Mouse (Mus musculus): Measurements from ENCODE around the gene Pitpnc1. TPM values are rescaled to one million over a fixed set of nuclear protein-coding genes. Genes with fewer than 3 reads are reported as not detected.

The Pitpnc1 gene
- total and polyA plus RNA-seq, 3 experiments, result 2.4 to 5.4 (median 3.6) TPM

DNA sequence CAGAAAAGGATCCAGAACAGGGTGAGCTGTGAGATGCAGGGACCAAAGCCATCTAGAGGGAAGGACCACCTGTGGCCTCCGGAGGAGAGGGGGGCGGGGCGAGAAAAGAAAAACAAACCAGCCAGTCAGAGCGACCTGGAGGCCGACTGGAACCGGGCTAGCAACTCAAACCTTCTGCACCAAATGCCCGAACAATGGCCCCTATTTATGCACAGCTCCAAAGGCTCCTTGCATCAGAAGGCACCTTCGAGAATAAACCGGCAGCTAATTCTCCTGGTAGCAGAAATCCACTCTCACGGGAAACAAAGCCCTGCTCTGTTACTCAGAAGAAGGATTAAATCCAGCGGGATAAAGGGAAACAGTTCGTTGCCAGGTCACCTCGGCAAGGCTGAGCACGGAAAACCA lies 57.2 kb downstream of the Pitpnc1 start:
- dilution Hi-C loops (cut with MboI; ENCODE audit: extremely low pct_ligation_motif_present, extremely low pct_unique_long_range_greater_than_20kb, low sequenced_read_pairs) (no loop called here), in situ Hi-C loops (cut with MboI; ENCODE audit: low pct_ligation_motif_present, low pct_unique_long_range_greater_than_20kb, low sequenced_read_pairs) (no loop called here)
- Histone ChIP-seq H3K9me3 (replicated peaks; ENCODE audit: low read length) (no peaks in the 10 kb centered on the region), H3K27me3 (replicated peaks) (no peaks in the 10 kb centered on the region), H3K27ac (ENCODE audit: insufficient read depth, low read depth) (no peak overlapping the region), H3K36me3 (replicated peaks in 1 of 2; ENCODE audit: control insufficient read depth in 1 of 2, insufficient read depth in 1 of 2, low read length in 1 of 2) (no peaks in the 10 kb centered on the region), H3K4me1 (ENCODE audit: control insufficient read depth in 1 of 2, insufficient read depth in 2 of 2) (peaks cover 0 to 8% of the 10 kb centered on the region in 2 experiments; a peak in 1 of 4 replicates), H3K4me3 (replicated peaks in 1 of 3; ENCODE audit: low read depth in 2 of 3, low read length in 2 of 3, poor library complexity in 1 of 3) (no peak overlapping the region), H3K4me2 (ENCODE audit: insufficient read depth, low read depth, poor library complexity, severe bottlenecking) (no peak overlapping the region), H3K79me2 (replicated peaks; ENCODE audit: control insufficient read depth, extremely low read depth, insufficient read depth, poor library complexity, severe bottlenecking) (no peaks in the 10 kb centered on the region), H3K9ac (ENCODE audit: insufficient read depth, low read depth) (no peak overlapping the region)
- no peak for DNase-seq (ENCODE audit: extremely low read depth)
- TF ChIP-seq ZC3H11A (IDR thresholded peaks at IDR 0.05; ENCODE audit: low read depth, low read length) (no peak), MYC (IDR thresholded peaks at IDR 0.05; ENCODE audit: low read depth, low read length) (no peak), MAZ (IDR thresholded peaks at IDR 0.05; ENCODE audit: low read depth, low read length) (no peak), POLR2A (IDR thresholded peaks at IDR 0.05; ENCODE audit: low read depth, low read length) (no peak), MAFK (IDR thresholded peaks at IDR 0.05; ENCODE audit: insufficient replicate concordance, low read length) (no peak), SIN3A (IDR thresholded peaks at IDR 0.05; ENCODE audit: low read length) (no peak), ZKSCAN1 (IDR thresholded peaks at IDR 0.05; ENCODE audit: borderline replicate concordance, low read depth, low read length) (no peak), IRF4 (IDR thresholded peaks at IDR 0.05; ENCODE audit: low read depth, low read length) (no peak)

DNA sequence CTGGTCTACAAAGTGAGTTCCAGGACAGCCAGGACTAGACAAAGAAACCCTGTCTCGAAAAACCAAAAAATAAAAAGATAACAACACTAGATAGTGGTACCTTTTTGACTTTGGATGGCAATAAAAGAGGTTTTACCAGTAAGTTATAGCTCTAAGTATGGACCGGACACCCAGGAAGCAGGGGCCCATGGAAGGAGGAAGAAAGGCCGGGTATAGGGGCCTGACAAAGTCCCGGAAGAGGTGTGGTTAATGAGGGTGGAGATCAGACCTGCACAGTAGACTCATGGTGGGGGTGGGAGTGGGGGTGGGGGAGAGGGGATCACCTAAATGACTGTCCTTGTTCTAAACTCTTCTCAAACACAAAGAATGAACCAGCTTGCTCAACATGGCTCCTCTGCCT lies 58.4 kb downstream of the Pitpnc1 start:
- no peak overlapping the region for H3K27ac ChIP-seq (ENCODE audit: insufficient read depth, low read depth)
- H3K4me3 ChIP-seq (replicated peaks in 1 of 3; ENCODE audit: low read depth in 2 of 3, low read length in 2 of 3, poor library complexity in 1 of 3), result no peak overlapping the region
- H3K4me2 ChIP-seq (ENCODE audit: insufficient read depth, low read depth, poor library complexity, severe bottlenecking), result no peak overlapping the region
- TF ChIP-seq TBP (conservative IDR thresholded peaks at IDR 0.05; ENCODE audit: low read depth, low read length), result no peak
- no peak for TF ChIP-seq MAX (IDR thresholded peaks at IDR 0.05; ENCODE audit: low read length)
- TF ChIP-seq BHLHE40 (IDR thresholded peaks at IDR 0.05; ENCODE audit: low read depth, low read length), result no peak
- TF ChIP-seq RAD21 (IDR thresholded peaks at IDR 0.05; ENCODE audit: low read depth, low read length), result no peak
- no peak for TF ChIP-seq JUN (IDR thresholded peaks at IDR 0.05; ENCODE audit: insufficient read depth, low read depth, low read length)
- no peak for TF ChIP-seq MYC (IDR thresholded peaks at IDR 0.05; ENCODE audit: low read depth, low read length)
- no peak for TF ChIP-seq MEF2A (IDR thresholded peaks at IDR 0.05; ENCODE audit: borderline replicate concordance, low read depth, low read length)
- no peak for TF ChIP-seq ETS1 (conservative IDR thresholded peaks at IDR 0.05; ENCODE audit: low read depth, low read length)
- TF ChIP-seq USF1 (IDR thresholded peaks at IDR 0.05; ENCODE audit: low read depth, low read length), result no peak
- no peak for TF ChIP-seq TCF12 (IDR thresholded peaks at IDR 0.05; ENCODE audit: low read depth, low read length)
- no peak for TF ChIP-seq ZC3H11A (IDR thresholded peaks at IDR 0.05; ENCODE audit: low read depth, low read length)
- no peak for TF ChIP-seq CHD2 (IDR thresholded peaks at IDR 0.05; ENCODE audit: low read length)
- TF ChIP-seq NRF1 (IDR thresholded peaks at IDR 0.05; ENCODE audit: low read depth, low read length), result no peak
- TF ChIP-seq KAT2A (IDR thresholded peaks at IDR 0.05; ENCODE audit: insufficient replicate concordance, low read length), result no peak
- no peak for TF ChIP-seq UBTF (IDR thresholded peaks at IDR 0.05; ENCODE audit: low read depth, low read length)
- no peak for TF ChIP-seq POLR2A (IDR thresholded peaks at IDR 0.05; ENCODE audit: low read depth, low read length)
- no peak for TF ChIP-seq USF2 (conservative IDR thresholded peaks at IDR 0.05; ENCODE audit: low read depth, low read length)
- no peak for TF ChIP-seq E2F4 (IDR thresholded peaks at IDR 0.05; ENCODE audit: insufficient replicate concordance, low read depth, low read length)
- in situ Hi-C loops (cut with MboI; ENCODE audit: low pct_ligation_motif_present, low pct_unique_long_range_greater_than_20kb, low sequenced_read_pairs), result no loop called here
- no peak for DNase-seq (ENCODE audit: extremely low read depth)
- no peaks in the 10 kb centered on the region for H3K79me2 ChIP-seq (replicated peaks; ENCODE audit: control insufficient read depth, extremely low read depth, insufficient read depth, poor library complexity, severe bottlenecking)
- no peaks in the 10 kb centered on the region for H3K9me3 ChIP-seq (replicated peaks; ENCODE audit: low read length)
- no peaks in the 10 kb centered on the region for H3K27me3 ChIP-seq (replicated peaks)
- no peaks in the 10 kb centered on the region for H3K36me3 ChIP-seq (replicated peaks in 1 of 2; ENCODE audit: control insufficient read depth in 1 of 2, insufficient read depth in 1 of 2, low read length in 1 of 2)
- no peak overlapping the region for H3K9ac ChIP-seq (ENCODE audit: insufficient read depth, low read depth)
- dilution Hi-C loops (cut with MboI; ENCODE audit: extremely low pct_ligation_motif_present, extremely low pct_unique_long_range_greater_than_20kb, low sequenced_read_pairs), result no loop called here
- H3K4me1 ChIP-seq (ENCODE audit: control insufficient read depth in 1 of 2, insufficient read depth in 2 of 2), result peaks cover 0 to 2% of the 10 kb centered on the region in 2 experiments; a peak in 1 of 4 replicates
